Mouse (Mus musculus) CH12.LX (cell line): ENCODE data around the gene Cacng7. TPM values are rescaled to one million over a fixed set of nuclear protein-coding genes. Genes with fewer than 3 reads are reported as not detected.

ENCODE experiments used
- DNase-seq: peaks from one replicate; pipeline ENCODE4 v3.0.0-alpha.2; 2013; ENCODE audit errors: extremely low read depth
- H3K27ac ChIP-seq: 2 replicates; pipeline ENCODE4 v1.5.1; 2012; ENCODE audit warnings: low read depth, mild to moderate bottlenecking, control low read depth, moderate library complexity; ENCODE audit not compliant: insufficient read depth
- H3K27me3 ChIP-seq: replicated peaks from 2 replicates; pipeline ENCODE3; 2012; ENCODE audit warnings: inconsistent platforms
- H3K36me3 ChIP-seq, 2 experiments: replicated peaks in 1 of 2; 2 replicates each; pipeline versions ENCODE3 to v1.6.1; 2012; ENCODE audit warnings: inconsistent platforms in 1 of 2, low read length in 1 of 2, mild to moderate bottlenecking in 1 of 2, mixed read lengths in 1 of 2, moderate library complexity in 1 of 2; ENCODE audit not compliant: control insufficient read depth in 1 of 2, insufficient read depth in 1 of 2
- H3K4me1 ChIP-seq, 2 experiments: 2 replicates each; pipeline ENCODE4 v1.6.1; 2012; ENCODE audit warnings: inconsistent platforms in 1 of 2, moderate library complexity in 1 of 2; ENCODE audit not compliant: insufficient read depth in 2 of 2, control insufficient read depth in 1 of 2
- H3K4me2 ChIP-seq: 2 replicates; pipeline ENCODE4 v1.6.1; 2012; ENCODE audit warnings: low read depth, mild to moderate bottlenecking, control low read depth; ENCODE audit not compliant: poor library complexity, insufficient read depth, severe bottlenecking
- H3K4me3 ChIP-seq, 3 experiments: fragments of 150-350 bp in 1 of 3; sonication (generic) in 1 of 3; replicated peaks in 1 of 3; 2 replicates each; pipeline versions ENCODE3 to v1.5.1; 2011 to 2012; ENCODE audit warnings: low read depth in 2 of 3, low read length in 2 of 3, mild to moderate bottlenecking in 2 of 3, moderate library complexity in 2 of 3, control low read depth in 1 of 3, improper control_type of control experiment in 1 of 3, inconsistent platforms in 1 of 3, mixed read lengths in 1 of 3; ENCODE audit not compliant: poor library complexity in 1 of 3
- H3K79me2 ChIP-seq: replicated peaks from 2 replicates; pipeline ENCODE4 v1.6.1; 2012; ENCODE audit warnings: mild to moderate bottlenecking, moderate library complexity; ENCODE audit not compliant: control insufficient read depth, poor library complexity, insufficient read depth, severe bottlenecking; ENCODE audit errors: extremely low read depth
- H3K9ac ChIP-seq: 2 replicates; pipeline ENCODE4 v1.6.1; 2012; ENCODE audit warnings: low read depth, mild to moderate bottlenecking, control low read depth, moderate library complexity; ENCODE audit not compliant: insufficient read depth
- H3K9me3 ChIP-seq: replicated peaks from 2 replicates; pipeline ENCODE3; 2012; ENCODE audit warnings: low read length, inconsistent platforms, mixed read lengths
- BHLHE40 ChIP-seq: IDR thresholded peaks from 2 replicates; pipeline ENCODE4 v1.6.1; 2011; ENCODE audit warnings: mild to moderate bottlenecking, low read depth, low read length, improper control_type of control experiment
- CHD1 ChIP-seq: IDR thresholded peaks from 2 replicates; pipeline ENCODE4 v1.6.1; 2012; ENCODE audit warnings: low read depth, low read length, improper control_type of control experiment, inconsistent platforms
- CTCF ChIP-seq, 2 experiments: IDR thresholded peaks in 1 of 2; conservative IDR thresholded peaks in 1 of 2; 2 replicates each; pipeline ENCODE4 v1.5.1; 2011 to 2012; ENCODE audit warnings: low read depth in 2 of 2, low read length in 2 of 2, improper control_type of control experiment in 1 of 2, inconsistent platforms in 1 of 2, mild to moderate bottlenecking in 1 of 2, moderate library complexity in 1 of 2
- ELF1 ChIP-seq: IDR thresholded peaks from 2 replicates; pipeline ENCODE4 v1.6.1; 2014; ENCODE audit warnings: low read depth, mild to moderate bottlenecking, inconsistent platforms, low read length, improper control_type of control experiment
- EP300 ChIP-seq: IDR thresholded peaks from 2 replicates; pipeline ENCODE4 v1.6.1; 2011; ENCODE audit warnings: low read length, improper control_type of control experiment
- ETS1 ChIP-seq: conservative IDR thresholded peaks from 2 replicates; pipeline ENCODE4 v1.6.1; 2012; ENCODE audit warnings: low read depth, mild to moderate bottlenecking, inconsistent platforms, low read length, improper control_type of control experiment, moderate library complexity
- JUN ChIP-seq: IDR thresholded peaks from 2 replicates; pipeline ENCODE4 v1.6.1; 2011; ENCODE audit warnings: low read depth, mild to moderate bottlenecking, low read length, improper control_type of control experiment, moderate library complexity; ENCODE audit not compliant: insufficient read depth
- JUND ChIP-seq: conservative IDR thresholded peaks from 2 replicates; pipeline ENCODE4 v1.6.1; 2011; ENCODE audit warnings: low read depth, low read length, improper control_type of control experiment
- MAZ ChIP-seq: IDR thresholded peaks from 2 replicates; pipeline ENCODE4 v1.6.1; 2012; ENCODE audit warnings: low read depth, mild to moderate bottlenecking, inconsistent platforms, low read length, improper control_type of control experiment, moderate library complexity
- MEF2A ChIP-seq: IDR thresholded peaks from 2 replicates; pipeline ENCODE4 v1.6.1; 2014; ENCODE audit warnings: low read depth, mild to moderate bottlenecking, inconsistent platforms, low read length, improper control_type of control experiment, borderline replicate concordance
- MXI1 ChIP-seq: IDR thresholded peaks from 2 replicates; pipeline ENCODE4 v1.6.1; 2011; ENCODE audit warnings: mild to moderate bottlenecking, low read depth, low read length, improper control_type of control experiment
- MYC ChIP-seq: IDR thresholded peaks from 2 replicates; pipeline ENCODE4 v1.6.1; 2011; ENCODE audit warnings: low read depth, mild to moderate bottlenecking, improper control_type of control experiment, low read length
- NELFE ChIP-seq: IDR thresholded peaks from 2 replicates; pipeline ENCODE4 v1.6.1; 2011; ENCODE audit warnings: low read depth, low read length, improper control_type of control experiment
- POLR2A ChIP-seq: IDR thresholded peaks from 2 replicates; pipeline ENCODE4 v1.6.1; 2011; ENCODE audit warnings: low read depth, mild to moderate bottlenecking, improper control_type of control experiment, low read length
- POLR2AphosphoS2 ChIP-seq: IDR thresholded peaks from 2 replicates; pipeline ENCODE4 v1.6.1; 2011; ENCODE audit warnings: low read depth, low read length, improper control_type of control experiment
- RAD21 ChIP-seq: IDR thresholded peaks from 2 replicates; pipeline ENCODE4 v1.6.1; 2011; ENCODE audit warnings: low read depth, mild to moderate bottlenecking, low read length, improper control_type of control experiment, moderate library complexity
- SMC3 ChIP-seq: IDR thresholded peaks from 2 replicates; pipeline ENCODE4 v1.6.1; 2011; ENCODE audit warnings: low read depth, low read length, improper control_type of control experiment
- TBP ChIP-seq: conservative IDR thresholded peaks from 2 replicates; pipeline ENCODE4 v1.6.1; 2011; ENCODE audit warnings: low read depth, low read length, improper control_type of control experiment
- UBTF ChIP-seq: IDR thresholded peaks from 2 replicates; pipeline ENCODE4 v1.6.1; 2012; ENCODE audit warnings: low read depth, mild to moderate bottlenecking, inconsistent platforms, low read length, improper control_type of control experiment, moderate library complexity
- USF2 ChIP-seq: conservative IDR thresholded peaks from 2 replicates; pipeline ENCODE4 v1.6.1; 2011; ENCODE audit warnings: low read depth, low read length, improper control_type of control experiment
- ZNF384 ChIP-seq: IDR thresholded peaks from 2 replicates; pipeline ENCODE4 v1.6.1; 2012; ENCODE audit warnings: low read depth, low read length, improper control_type of control experiment, inconsistent platforms
- dilution Hi-C: fragments of 300-500 bp; cut with MboI; formaldehyde crosslinking; loops from 2 replicates; pipeline ENCODE4 v1.14.3; 2020; ENCODE audit warnings: low sequenced_read_pairs; ENCODE audit not compliant: extremely low pct_unique_long_range_greater_than_20kb, extremely low pct_ligation_motif_present
- in situ Hi-C: fragments of 300-500 bp; cut with MboI; formaldehyde crosslinking; loops from 3 replicates; pipeline ENCODE4 v1.14.3; 2019; ENCODE audit warnings: low sequenced_read_pairs, low pct_ligation_motif_present, low pct_unique_long_range_greater_than_20kb, mixed read lengths
- polyA plus RNA-seq: library from polyadenylated mRNA; unstranded; fragments of >175 nt; gene quantifications from 2 replicates; pipeline ENCODE4 v1.2.1, GENCODE M21; 2012; ENCODE audit warnings: low read depth; ENCODE audit not compliant: insufficient read length
- total RNA-seq, 2 experiments: library from RNA; depleted of rRNA; stranded (reverse); fragments of 300-350 nt in 1 of 2; fragments of >200 nt in 1 of 2; gene quantifications; 2 replicates each; pipeline ENCODE4 v1.2.3; 2012 to 2014

The Cacng7 gene
- total and polyA plus RNA-seq, 3 experiments = 0.21 to 2.8 (median 0.28) TPM

DNA sequence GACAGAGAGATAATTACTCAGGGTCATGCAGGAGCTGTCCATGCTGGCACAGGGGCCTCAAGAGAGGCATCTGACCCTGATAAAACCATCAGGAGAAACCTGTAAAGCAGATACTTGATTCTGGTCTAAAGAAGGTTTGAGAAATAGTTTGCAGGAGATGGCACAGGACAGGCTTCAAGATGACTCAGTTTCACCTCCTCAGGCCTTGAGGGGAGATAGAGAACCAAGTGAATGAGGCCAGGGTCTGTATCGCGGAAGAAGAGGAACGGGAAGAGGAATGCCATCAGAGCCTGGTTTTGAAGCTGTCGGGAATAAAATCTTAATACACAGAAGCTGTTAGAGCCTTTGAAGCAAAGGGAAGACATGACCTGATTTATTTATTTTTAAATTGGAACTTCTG lies 15.1 kb upstream of the Cacng7 start:
- Histone ChIP-seq H3K27ac (no peak overlapping the region), H3K4me2 (no peak overlapping the region), H3K9ac (no peak overlapping the region), H3K79me2 (no peaks in the 10 kb centered on the region), H3K4me3 (no peak overlapping the region), H3K4me1 (no peaks in the 10 kb centered on the region), H3K27me3 (no peaks in the 10 kb centered on the region), H3K9me3 (no peaks in the 10 kb centered on the region), H3K36me3 (peaks cover 0 to 5% of the 10 kb centered on the region in 2 experiments)
- dilution Hi-C loops = no loop called here
- no peak for TF ChIP-seq CTCF (conservative IDR thresholded peaks at IDR 0.05 in 1 of 2, IDR thresholded peaks at IDR 0.05 in 1 of 2; ENCODE audit: low read depth in 2 of 2, low read length in 2 of 2)
- no peak for TF ChIP-seq MYC
- TF ChIP-seq JUN = no peak
- TF ChIP-seq ELF1 = no peak
- TF ChIP-seq JUND = no peak
- in situ Hi-C loops = no loop called here
- no peak for DNase-seq

DNA sequence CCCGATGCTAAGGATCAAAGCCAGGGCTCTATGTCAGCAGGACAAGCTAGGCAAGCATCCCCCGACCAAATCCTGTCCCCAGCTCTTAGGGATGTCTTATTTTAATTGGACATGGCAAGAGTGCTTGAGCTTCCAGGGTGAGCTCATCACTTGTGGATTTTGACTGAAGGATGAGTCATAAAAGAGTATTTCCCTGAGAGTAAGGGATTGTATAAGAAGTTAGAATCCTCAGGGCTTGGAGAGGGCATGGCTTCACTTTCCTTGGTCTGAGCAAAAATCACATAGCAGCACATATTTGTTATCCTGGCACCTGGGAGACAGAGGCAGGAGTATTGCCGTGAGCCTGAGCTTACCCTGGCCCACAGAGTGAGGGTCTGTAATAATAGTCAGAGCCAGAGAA lies 11.9 kb upstream of the Cacng7 start:
- Histone ChIP-seq H3K27ac (no peak overlapping the region), H3K36me3 (peaks cover 0 to 9% of the 10 kb centered on the region in 2 experiments), H3K79me2 (no peaks in the 10 kb centered on the region), H3K4me1 (no peaks in the 10 kb centered on the region), H3K9me3 (no peaks in the 10 kb centered on the region), H3K4me3 (no peak overlapping the region), H3K4me2 (no peak overlapping the region), H3K27me3 (no peaks in the 10 kb centered on the region), H3K9ac (no peak overlapping the region)
- TF ChIP-seq EP300 (no peak), USF2 (no peak), TBP (no peak), BHLHE40 (no peak), SMC3 (no peak), POLR2AphosphoS2 (no peak)
- DNase-seq = no peak
- in situ Hi-C loops = loop anchor here (10.0 kb wide), 1 partner anchor 96 kb away; no protein-coding TSS in a partner anchor
- dilution Hi-C loops = no loop called here

DNA sequence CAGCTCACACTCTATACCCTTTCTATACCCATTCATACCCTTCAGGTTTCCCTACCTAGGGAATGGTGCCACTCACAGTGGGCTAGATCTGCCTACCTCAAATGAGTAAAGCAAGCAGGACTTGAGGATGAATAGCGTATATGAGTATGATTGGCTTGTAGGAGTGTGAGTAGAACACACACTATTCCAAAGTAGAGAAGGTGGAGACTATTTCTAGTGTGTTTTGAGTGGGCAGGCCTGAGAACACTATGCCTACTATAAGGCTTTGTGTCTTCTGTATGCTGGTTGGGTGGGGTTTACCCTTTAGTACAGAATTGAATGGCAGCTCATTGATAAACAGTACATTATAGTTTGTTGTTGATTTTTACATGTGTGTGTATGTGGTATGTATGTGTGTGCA lies 8.9 kb upstream of the Cacng7 start:
- Histone ChIP-seq H3K4me1 (no peaks in the 10 kb centered on the region), H3K79me2 (no peaks in the 10 kb centered on the region), H3K9ac (no peak overlapping the region), H3K27me3 (no peaks in the 10 kb centered on the region), H3K9me3 (no peaks in the 10 kb centered on the region), H3K27ac (no peak overlapping the region), H3K4me3 (no peak overlapping the region), H3K4me2 (no peak overlapping the region), H3K36me3 (peaks cover 0 to 9% of the 10 kb centered on the region in 2 experiments)
- dilution Hi-C loops = no loop called here
- no peak for DNase-seq
- no peak for TF ChIP-seq CHD1
- TF ChIP-seq JUN = no peak
- TF ChIP-seq MAZ = no peak
- TF ChIP-seq BHLHE40 = no peak
- TF ChIP-seq MEF2A = no peak
- TF ChIP-seq MXI1 = no peak
- no peak for TF ChIP-seq ETS1
- TF ChIP-seq POLR2A = no peak
- no peak for TF ChIP-seq MYC
- TF ChIP-seq ZNF384 = no peak
- no peak for TF ChIP-seq NELFE
- TF ChIP-seq RAD21 = no peak
- TF ChIP-seq UBTF = no peak
- TF ChIP-seq ELF1 = no peak
- in situ Hi-C loops = loop anchor here (10.0 kb wide), 1 partner anchor 99 kb away; no protein-coding TSS in a partner anchor
